Mouse (Mus musculus) stomach, embryonic 16.5 days (tissue): Measurements from ENCODE around the gene Tmem176a. TPM values are rescaled to one million over a fixed set of nuclear protein-coding genes. Genes with fewer than 3 reads are reported as not detected.
"Not testable (repeated sequence)": the region's sequence is repeated elsewhere in the genome, so short reads cannot be mapped to it uniquely, and the experiment has no call there.

Source experiments
- ATAC-seq: fragments of 200-750 bp; cut with Nextera tagmentation; 2 replicates; pipeline ENCODE4 v1.8.0; 2017; ENCODE audit warnings: moderate number of reproducible peaks, moderate TSS enrichment; ENCODE audit not compliant: insufficient read depth, low FRiP score
- H3K27ac ChIP-seq: fragments of 300-500 bp; sonication (generic); 2 replicates; pipeline ENCODE4 v1.5.1; 2014; ENCODE audit warnings: low read length
- H3K27me3 ChIP-seq: fragments of 300-500 bp; sonication (generic); 2 replicates; pipeline ENCODE4 v1.6.1; 2014; ENCODE audit warnings: low read length, control low read depth, mixed read lengths; ENCODE audit not compliant: control insufficient read depth, insufficient read depth
- H3K36me3 ChIP-seq: fragments of 300-500 bp; sonication (generic); 2 replicates; pipeline ENCODE4 v1.6.1; 2014; ENCODE audit warnings: low read length; ENCODE audit not compliant: control insufficient read depth, insufficient read depth
- H3K4me1 ChIP-seq: fragments of 300-500 bp; sonication (generic); 2 replicates; pipeline ENCODE4 v1.6.1; 2014; ENCODE audit warnings: low read length, control low read depth, mixed read lengths; ENCODE audit not compliant: control insufficient read depth, insufficient read depth
- H3K4me2 ChIP-seq: fragments of 300-500 bp; sonication (generic); 2 replicates; pipeline ENCODE4 v1.6.1; 2014; ENCODE audit warnings: low read depth, low read length, mixed read lengths
- H3K4me3 ChIP-seq: fragments of 300-500 bp; sonication (generic); replicated peaks from 2 replicates; pipeline ENCODE4 v1.5.1; 2014; ENCODE audit warnings: mild to moderate bottlenecking, low read length
- H3K9ac ChIP-seq: fragments of 300-500 bp; sonication (generic); 2 replicates; pipeline ENCODE4 v1.6.1; 2014; ENCODE audit warnings: low read length
- H3K9me3 ChIP-seq: fragments of 300-500 bp; sonication (generic); replicated peaks from 2 replicates; pipeline ENCODE4 v1.6.1; 2016; ENCODE audit warnings: low read length, control low read depth; ENCODE audit not compliant: control insufficient read depth
- WGBS: fragments of 180-500 bp; shearing (Covaris S2); extraction: QIAGEN DNeasy Blood & Tissue Kit; methylation state at CpG from one replicate; pipeline ENCODE4 v1.1.7; 2014; 5-methylcytosine and 5-hydroxymethylcytosine counted together
- polyA plus RNA-seq: library from polyadenylated mRNA; unstranded; fragments of >200 nt; fragmentation: Nextera tagmentation; extraction: Ambion mirVana; gene quantifications from 2 replicates; pipeline ENCODE4 v1.2.1, GENCODE M21; 2015

Tmem176a gene
- polyA plus RNA-seq, 1 experiment from 2014 or later, result 157 TPM

DNA sequence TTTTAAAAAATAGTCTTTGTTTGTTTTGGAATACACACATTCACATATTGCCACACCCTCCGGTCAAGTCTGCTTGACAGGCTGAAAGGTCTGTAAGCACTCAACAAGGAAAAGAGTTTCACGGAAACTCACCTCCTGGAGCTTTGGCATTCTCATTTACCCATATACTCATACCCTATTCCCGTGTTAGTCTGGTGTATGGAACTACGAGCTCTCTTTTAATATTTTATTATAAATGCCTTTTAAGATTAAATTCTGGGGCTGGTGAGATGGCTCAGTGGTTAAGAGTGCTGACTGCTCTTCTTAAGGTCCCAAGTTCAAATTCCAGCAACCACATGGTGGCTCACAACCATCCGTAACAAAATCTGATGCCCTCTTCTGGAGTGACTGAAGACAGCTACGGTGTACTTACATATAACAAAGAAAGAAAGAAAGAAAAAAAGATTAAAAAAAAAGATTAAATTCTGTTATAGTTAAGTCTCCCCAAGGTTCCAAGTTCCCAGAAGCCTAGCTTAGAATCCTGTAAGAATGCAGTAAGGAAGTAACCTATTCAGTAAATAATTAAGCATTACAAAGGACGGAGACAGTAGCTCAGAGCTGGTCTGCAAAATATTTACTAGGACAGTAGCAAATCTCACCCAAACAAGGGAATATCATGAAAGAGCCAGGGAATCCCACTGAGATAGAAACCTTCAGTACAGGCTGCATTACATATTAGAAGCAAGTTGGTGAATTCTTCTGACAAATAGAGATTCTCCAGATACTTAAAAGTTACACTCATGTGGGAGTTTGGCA, 18.5 kb upstream of the Tmem176a start:
- H3K4me2 ChIP-seq, ATAC-seq: not testable (repeated sequence)
- 80% methylated on average over 7 of the region's 7 CpGs for WGBS

DNA sequence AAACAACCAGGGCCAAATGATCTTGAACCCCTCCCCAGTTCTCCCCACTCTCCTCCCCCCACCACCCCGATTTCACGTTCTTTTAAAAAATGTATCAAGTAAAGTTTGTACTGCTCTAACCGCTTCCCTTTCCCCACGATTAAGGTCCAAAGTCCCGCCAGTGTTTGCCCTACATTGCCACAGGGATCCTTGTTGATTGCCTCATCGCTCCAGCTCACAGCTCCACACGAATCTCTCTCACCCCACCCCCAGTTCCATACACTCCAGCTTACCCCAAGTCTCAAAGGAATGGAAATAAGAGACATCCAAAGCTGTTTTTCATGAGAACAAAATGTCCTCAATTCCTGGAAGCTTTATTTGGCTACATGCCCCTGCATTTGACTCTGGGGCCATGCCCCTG, 15.7 kb upstream of the Tmem176a start:
- Histone ChIP-seq H3K27me3 (no peaks in the 10 kb centered on the region), H3K9me3 (no peaks in the 10 kb centered on the region), H3K4me1 (peaks cover 16% of the 10 kb centered on the region), H3K36me3 (no peaks in the 10 kb centered on the region), H3K4me2 (0 out of 2 replicates have a peak overlapping the region, but pooled peaks have one; percentile 7), H3K4me3 (no peak overlapping the region), H3K27ac (no peak overlapping the region; the same call in 1 of the 2 replicates), H3K9ac (no peak overlapping the region)
- peak; percentile 56; the same call in 1 of the 2 replicates for ATAC-seq
- 41% methylated on average over 7 of the region's 7 CpGs for WGBS

More for the DNA sequence above, 18.5 kb upstream of the Tmem176a start:
- not testable (repeated sequence) for H3K4me3 ChIP-seq, H3K27ac ChIP-seq, H3K36me3 ChIP-seq, H3K27me3 ChIP-seq, H3K9me3 ChIP-seq, H3K4me1 ChIP-seq, H3K9ac ChIP-seq

DNA sequence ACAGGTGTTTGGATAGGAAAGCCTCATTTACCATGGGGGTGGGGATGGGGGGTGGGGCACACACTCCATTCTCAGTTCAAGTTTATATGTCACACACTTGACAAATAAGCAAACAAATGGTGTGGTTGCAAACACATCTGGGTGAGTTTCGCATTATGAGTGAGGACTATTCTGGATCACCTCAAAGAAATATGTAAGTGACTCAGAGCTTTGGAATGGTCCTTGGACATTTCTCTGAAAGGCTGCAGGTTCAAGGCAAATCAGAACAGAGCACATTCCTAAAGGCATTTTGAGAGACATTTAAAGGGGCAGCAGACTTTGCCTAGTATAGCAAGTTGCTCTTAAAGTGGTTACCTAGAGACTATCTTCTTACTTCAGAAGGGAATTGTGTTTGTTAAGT, 11.7 kb upstream of the Tmem176a start:
- peaks cover 20% of the 10 kb centered on the region for H3K36me3 ChIP-seq
- H3K4me1 ChIP-seq, result peaks cover 21% of the 10 kb centered on the region
- no peak overlapping the region for H3K9ac ChIP-seq
- 0 out of 2 replicates have a peak overlapping the region, but pooled peaks have one; percentile 27 for H3K27ac ChIP-seq
- H3K9me3 ChIP-seq, result no peaks in the 10 kb centered on the region; the same call in 1 of the 2 replicates
- H3K4me3 ChIP-seq, result no peak overlapping the region
- no peak for ATAC-seq
- 46% methylated on average over 1 of the region's 1 CpGs for WGBS
- H3K4me2 ChIP-seq, result no peak overlapping the region
- no peaks in the 10 kb centered on the region for H3K27me3 ChIP-seq

DNA sequence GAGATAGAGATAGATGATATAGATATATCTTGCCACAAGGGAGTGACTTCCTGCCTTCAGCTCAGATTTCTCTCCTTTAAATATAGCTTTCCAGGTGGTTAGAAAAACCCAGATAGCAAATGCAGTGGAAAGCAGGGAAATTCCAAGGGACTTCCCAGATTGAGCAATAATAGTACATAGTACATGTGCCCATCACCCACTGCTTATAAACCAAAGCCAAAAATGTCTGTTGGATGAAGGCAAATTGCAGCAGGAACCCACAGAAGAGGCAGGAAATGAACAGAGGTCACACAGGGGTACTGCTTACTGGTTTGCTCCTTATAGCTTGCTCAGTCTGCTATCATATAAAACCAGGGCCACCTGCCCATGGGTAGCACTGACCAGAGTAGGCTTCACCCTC, 11.1 kb upstream of the Tmem176a start:
- Histone ChIP-seq H3K27ac (peak overlapping the region; percentile 38; the same call in 1 of the 2 replicates), H3K27me3 (no peaks in the 10 kb centered on the region), H3K9me3 (no peaks in the 10 kb centered on the region; the same call in 1 of the 2 replicates), H3K4me2 (no peak overlapping the region), H3K4me3 (no peak overlapping the region), H3K36me3 (peaks cover 27% of the 10 kb centered on the region), H3K4me1 (peaks cover 17% of the 10 kb centered on the region), H3K9ac (no peak overlapping the region)
- ATAC-seq, result no peak

DNA sequence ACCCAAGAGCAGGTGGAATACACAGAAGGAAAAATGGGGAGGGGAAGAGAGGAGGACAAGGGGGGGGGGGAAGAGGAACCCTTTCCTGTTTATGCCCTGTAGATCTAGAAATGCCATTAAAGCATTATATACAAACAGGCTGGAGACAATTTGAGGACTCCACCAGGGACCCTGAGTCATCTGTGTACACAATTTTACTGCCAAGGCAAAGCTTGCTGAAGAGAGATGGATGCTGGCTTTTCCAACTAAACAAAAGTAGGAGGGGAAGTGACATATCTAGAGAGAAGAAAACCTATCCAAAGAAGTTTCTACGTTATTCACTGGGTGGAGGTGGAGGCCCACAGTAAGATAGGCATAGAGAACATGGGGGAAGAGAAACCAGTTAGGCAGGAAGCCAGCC, 10.5 kb upstream of the Tmem176a start:
- WGBS, result 33% methylated on average over 1 of the region's 1 CpGs
- Histone ChIP-seq H3K4me2 (no peak overlapping the region), H3K4me1 (peaks cover 17% of the 10 kb centered on the region), H3K27ac (peak overlapping the region; percentile 38), H3K9ac (no peak overlapping the region), H3K4me3 (no peak overlapping the region), H3K27me3 (no peaks in the 10 kb centered on the region), H3K9me3 (no peaks in the 10 kb centered on the region; the same call in 1 of the 2 replicates), H3K36me3 (peaks cover 32% of the 10 kb centered on the region)
- no peak for ATAC-seq

DNA sequence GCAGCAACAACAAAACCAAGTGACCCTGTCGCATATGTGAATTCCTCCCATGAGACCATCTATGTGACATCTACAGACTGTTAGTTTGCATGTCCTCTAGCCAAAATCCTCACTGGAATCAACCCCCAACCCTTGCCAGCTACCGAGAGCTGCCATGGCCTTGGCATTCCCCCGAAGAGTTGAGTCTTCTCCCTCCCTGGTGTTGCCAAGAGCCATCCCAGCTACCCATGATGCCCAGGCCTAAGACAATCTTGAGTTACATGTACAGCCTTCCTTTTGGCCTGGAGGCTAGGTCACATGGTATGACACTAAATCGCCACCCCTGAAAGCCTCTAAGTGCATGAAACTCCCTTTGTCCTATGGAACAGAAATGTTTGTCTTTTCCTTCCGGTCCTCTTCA, 9.6 kb upstream of the Tmem176a start:
- no peaks in the 10 kb centered on the region; the same call in 1 of the 2 replicates for H3K9me3 ChIP-seq
- WGBS, result 80% methylated on average over 5 of the region's 5 CpGs
- H3K27ac ChIP-seq, result peak overlapping the region; percentile 38

DNA sequence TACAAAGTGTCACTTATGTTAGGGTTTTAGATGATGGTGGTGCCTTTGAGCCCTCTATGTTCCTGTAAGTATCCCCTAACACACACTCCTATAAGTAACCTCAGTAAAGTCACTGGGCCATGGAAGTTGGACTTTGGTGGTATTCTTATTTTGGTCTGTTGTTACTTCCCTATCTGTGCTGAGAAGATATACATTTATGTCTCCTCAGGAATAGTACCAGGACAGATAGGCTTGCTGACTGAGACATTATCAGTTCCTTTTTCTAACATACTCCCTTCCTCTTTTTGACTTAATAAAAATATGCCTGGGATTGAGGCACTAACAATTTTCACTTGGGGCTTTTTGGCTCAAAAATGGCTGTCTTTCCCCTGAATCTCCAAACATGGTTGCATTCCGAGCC, 8.3 kb upstream of the Tmem176a start:
- Histone ChIP-seq H3K27me3 (no peaks in the 10 kb centered on the region), H3K9me3 (no peaks in the 10 kb centered on the region; the same call in 1 of the 2 replicates), H3K27ac (no peak overlapping the region), H3K4me1 (peaks cover 17% of the 10 kb centered on the region), H3K4me3 (no peak overlapping the region), H3K9ac (no peak overlapping the region), H3K4me2 (no peak overlapping the region), H3K36me3 (peaks cover 40% of the 10 kb centered on the region)
- no peak for ATAC-seq
- 93% methylated on average over 1 of the region's 1 CpGs for WGBS

More for the DNA sequence above, 9.6 kb upstream of the Tmem176a start:
- Histone ChIP-seq H3K36me3 (peaks cover 38% of the 10 kb centered on the region), H3K4me2 (no peak overlapping the region), H3K9ac (no peak overlapping the region), H3K4me3 (no peak overlapping the region), H3K4me1 (peaks cover 17% of the 10 kb centered on the region), H3K27me3 (no peaks in the 10 kb centered on the region)
- no peak for ATAC-seq

DNA sequence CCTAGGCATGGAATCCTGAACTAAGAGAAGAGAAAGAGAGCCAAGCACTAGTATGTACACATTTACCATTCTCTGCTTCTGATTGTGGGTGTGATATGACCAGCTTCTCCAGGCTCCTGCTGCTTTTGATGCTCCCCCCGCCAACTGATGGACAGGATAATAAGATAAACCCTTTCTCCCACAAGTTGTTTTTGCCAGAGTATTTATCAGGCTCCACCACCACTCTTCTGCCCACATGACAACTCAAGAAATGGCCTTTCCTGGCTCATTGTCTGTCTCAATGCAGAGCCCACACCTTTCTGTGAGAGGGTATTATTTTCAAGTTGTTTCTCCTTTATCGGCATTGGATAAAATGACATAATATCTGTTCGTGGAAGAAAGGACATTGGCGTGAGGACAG, 7.2 kb upstream of the Tmem176a start:
- H3K4me3 ChIP-seq, result no peak overlapping the region
- no peak overlapping the region for H3K9ac ChIP-seq
- H3K4me1 ChIP-seq, result peaks cover 16% of the 10 kb centered on the region
- no peak overlapping the region for H3K4me2 ChIP-seq
- no peak for ATAC-seq
- H3K36me3 ChIP-seq, result peaks cover 40% of the 10 kb centered on the region
- H3K9me3 ChIP-seq, result no peaks in the 10 kb centered on the region; the same call in 1 of the 2 replicates
- no peak overlapping the region for H3K27ac ChIP-seq
- no peaks in the 10 kb centered on the region for H3K27me3 ChIP-seq
- 93% methylated on average over 4 of the region's 4 CpGs for WGBS

DNA sequence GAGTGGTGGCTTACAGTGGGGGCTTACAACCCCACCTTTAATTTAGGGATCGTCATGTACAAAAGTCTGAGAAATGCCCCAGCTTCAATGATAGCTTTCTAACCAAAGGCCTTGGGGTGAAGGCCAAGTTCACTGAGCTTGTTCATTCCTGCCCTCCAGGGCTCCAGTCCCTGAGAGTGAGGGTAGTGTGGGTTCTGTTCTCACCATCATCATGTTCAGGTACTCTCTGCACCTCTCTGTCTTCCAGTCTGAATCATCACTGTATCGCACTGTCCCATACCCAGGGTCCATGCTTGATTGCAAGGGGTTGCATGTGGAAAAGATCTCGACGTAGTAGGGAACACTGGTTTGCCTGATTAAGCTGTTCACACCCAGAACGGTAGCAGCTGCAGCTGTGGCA, 5.5 kb upstream of the Tmem176a start:
- 80% methylated on average over 5 of the region's 5 CpGs for WGBS
- Histone ChIP-seq H3K4me3 (no peak overlapping the region), H3K27ac (no peak overlapping the region), H3K9me3 (no peaks in the 10 kb centered on the region; the same call in 1 of the 2 replicates), H3K4me2 (no peak overlapping the region), H3K36me3 (peaks cover 40% of the 10 kb centered on the region), H3K9ac (no peak overlapping the region), H3K27me3 (no peaks in the 10 kb centered on the region), H3K4me1 (peaks cover 7% of the 10 kb centered on the region)
- ATAC-seq, result no peak
